ENCODE assay signal across 12 mouse cellular contexts in the genomic region with DNA sequence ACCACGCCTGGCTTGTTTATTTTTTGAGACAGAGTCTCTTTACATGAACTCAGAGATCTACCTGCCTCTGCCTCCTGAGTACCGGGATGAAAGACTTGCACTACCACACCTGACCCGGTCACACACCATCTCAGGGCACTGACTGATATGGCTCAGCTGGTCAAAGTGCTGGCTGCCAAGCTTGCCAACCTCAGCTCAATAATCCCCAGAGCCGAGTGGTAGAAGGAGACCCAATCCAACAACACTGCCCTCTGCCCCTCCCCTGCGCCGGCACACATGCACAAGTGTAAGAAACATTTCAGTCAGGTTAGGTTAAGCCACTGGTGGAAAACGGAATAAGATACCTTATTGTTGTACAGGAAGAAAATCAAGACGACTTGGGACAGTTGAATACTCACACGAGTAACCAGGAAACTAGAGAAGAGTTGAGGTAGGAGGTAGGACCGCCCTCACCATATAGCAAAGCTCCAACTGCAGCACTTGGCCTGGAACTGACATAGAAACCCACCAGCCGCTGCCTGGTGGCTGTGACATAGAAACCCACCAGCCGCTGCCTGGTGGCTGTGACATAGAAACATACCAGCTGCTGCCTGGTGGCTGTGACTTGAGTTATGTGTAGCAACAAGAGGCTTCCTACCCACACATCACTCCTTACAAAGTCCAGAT. TPM values are rescaled to one million over a fixed set of nuclear protein-coding genes. Genes with fewer than 3 reads are reported as not detected.
DNase-seq lines count a peak whose midpoint lies in the region; ATAC-seq and TF ChIP-seq lines count a peak whose summit lies in the region.
"Had no signal": no experiment of that assay in that cellular context is flagged by ENCODE, and none has a peak within 500 bp of the region (broad histone marks: within the 10 kb centered on the region; RNA-seq: fewer than 3 reads in every experiment).

No protein-coding gene starts in this region.

- peak overlapping the region; percentile 58; the same call in 1 of the 2 replicates for H3K9ac ChIP-seq in liver, adult 2 months (ENCODE audit: low read depth, low read length)
- H3K9ac ChIP-seq in liver, embryonic 15.5 days: no peak overlapping the region
- no peak overlapping the region for H3K9ac ChIP-seq in hindbrain, embryonic 14.5 days
- H3K9ac ChIP-seq: forebrain, embryonic 13.5 days; midbrain, embryonic 12.5 days; neural tube, embryonic 13.5 days had no signal

- H3K4me3 ChIP-seq in liver, adult 2 months (ENCODE audit: insufficient read depth, low read depth, low read length): 0 out of 2 replicates have a peak overlapping the region, but pooled peaks have one; percentile 4
- no peak overlapping the region for H3K4me3 ChIP-seq in bone marrow macrophage, adult 2 months (ENCODE audit: insufficient read depth, low read length)
- H3K4me3 ChIP-seq in liver, embryonic 15.5 days (replicated peaks): no peak overlapping the region
- no peak overlapping the region for H3K4me3 ChIP-seq in hindbrain, embryonic 14.5 days (replicated peaks; ENCODE audit: low read length)
- H3K4me3 ChIP-seq: forebrain, embryonic 13.5 days; midbrain, embryonic 12.5 days; neural tube, embryonic 13.5 days had no signal

- no peaks in the 10 kb centered on the region for H3K9me3 ChIP-seq in liver, embryonic 15.5 days (replicated peaks)
- no peaks in the 10 kb centered on the region for H3K9me3 ChIP-seq in hindbrain, embryonic 14.5 days (ENCODE audit: control insufficient read depth, low read length)
- H3K9me3 ChIP-seq: forebrain, embryonic 13.5 days; midbrain, embryonic 12.5 days; neural tube, embryonic 13.5 days had no signal

- WGBS in liver, adult 2 months: 33% methylated on average over 12 of the region's 12 CpGs
- 74% methylated on average over 12 of the region's 12 CpGs for WGBS in liver, embryonic 15.5 days (ENCODE audit: insufficient replicate concordance)
- 95% methylated on average over 12 of the region's 12 CpGs for WGBS in hindbrain, embryonic 14.5 days

- H3K27ac ChIP-seq in liver, adult 2 months (replicated peaks; ENCODE audit: insufficient read depth, low read depth, low read length): peak overlapping the region; percentile 43
- H3K27ac ChIP-seq in bone marrow macrophage, adult 2 months (ENCODE audit: insufficient read depth, low read depth, low read length): peak overlapping the region; percentile 52
- peak overlapping the region; percentile 30; the same call in 1 of the 2 replicates for H3K27ac ChIP-seq in liver, embryonic 15.5 days (replicated peaks)
- no peak overlapping the region for H3K27ac ChIP-seq in hindbrain, embryonic 14.5 days
- H3K27ac ChIP-seq: forebrain, embryonic 13.5 days; midbrain, embryonic 12.5 days; neural tube, embryonic 13.5 days had no signal

- ATAC-seq in liver, embryonic 15.5 days (ENCODE audit: insufficient read depth): no peak
- no peak for ATAC-seq in hindbrain, embryonic 14.5 days (ENCODE audit: low FRiP score)
- ATAC-seq: forebrain, embryonic 13.5 days had no signal

- 0 out of 2 replicates have a peak, but pooled peaks cover 5% of the 10 kb centered on the region for H3K36me3 ChIP-seq in liver, adult 2 months (ENCODE audit: control insufficient read depth, insufficient read depth, low read length)
- H3K36me3 ChIP-seq in liver, embryonic 15.5 days (replicated peaks): no peaks in the 10 kb centered on the region
- no peaks in the 10 kb centered on the region for H3K36me3 ChIP-seq in hindbrain, embryonic 14.5 days (replicated peaks; ENCODE audit: control insufficient read depth, insufficient read depth)
- H3K36me3 ChIP-seq: midbrain, embryonic 12.5 days; neural tube, embryonic 13.5 days had no signal

- peak; percentile 90 for DNase-seq in liver, adult 2 months (ENCODE audit: extremely low read depth, low read depth, low spot score)
- DNase-seq in liver: no peak
- DNase-seq in adrenal gland, adult 2 months: peak; percentile 49
- no peak for DNase-seq in testis, postnatal 10 days (ENCODE audit: low spot score)
- DNase-seq in left cerebral cortex, postnatal 25 days (ENCODE audit: low spot score in 2 of 2): no peak
- DNase-seq in hindbrain, embryonic 14.5 days (ENCODE audit: low spot score): no peak
- DNase-seq: right cerebral cortex, postnatal 25 days had no signal

- no peaks in the 10 kb centered on the region for H3K27me3 ChIP-seq in liver, adult 2 months (ENCODE audit: control insufficient read depth, insufficient read depth, low read length)
- no peaks in the 10 kb centered on the region; the same call in 1 of the 2 replicates for H3K27me3 ChIP-seq in liver, embryonic 15.5 days
- no peaks in the 10 kb centered on the region for H3K27me3 ChIP-seq in hindbrain, embryonic 14.5 days (ENCODE audit: control insufficient read depth, insufficient read depth, low read length)
- H3K27me3 ChIP-seq: forebrain, embryonic 13.5 days; midbrain, embryonic 12.5 days; neural tube, embryonic 13.5 days had no signal

- peaks cover 36% of the 10 kb centered on the region for H3K4me1 ChIP-seq in liver, adult 2 months (ENCODE audit: control insufficient read depth, insufficient read depth, low read length)
- H3K4me1 ChIP-seq in bone marrow macrophage, adult 2 months (ENCODE audit: control insufficient read depth, insufficient read depth, low read length): peaks cover 6% of the 10 kb centered on the region; the same call in 1 of the 2 replicates
- peaks cover 57% of the 10 kb centered on the region for H3K4me1 ChIP-seq in liver, embryonic 15.5 days (replicated peaks)
- no peaks in the 10 kb centered on the region for H3K4me1 ChIP-seq in hindbrain, embryonic 14.5 days (replicated peaks; ENCODE audit: control insufficient read depth, insufficient read depth, low read length)
- H3K4me1 ChIP-seq: neural tube, embryonic 13.5 days had no signal

- TF ChIP-seq CTCF in liver, adult 2 months (IDR thresholded peaks at IDR 0.05; ENCODE audit: low read depth, low read length): 0 out of 2 replicates have a peak, but pooled peaks have one; percentile 28
- peak; percentile 17; the same call in 1 of the 2 replicates for TF ChIP-seq CTCF in bone marrow macrophage, adult 2 months (IDR thresholded peaks at IDR 0.05; ENCODE audit: low read depth, low read length)

- no peak for TF ChIP-seq POLR2A in liver, adult 2 months (IDR thresholded peaks at IDR 0.05; ENCODE audit: extremely low read depth, insufficient read depth, low read length)
- no peak for TF ChIP-seq POLR2A in bone marrow macrophage, adult 2 months (IDR thresholded peaks at IDR 0.05; ENCODE audit: borderline replicate concordance, low read depth, low read length)

- no peaks in the 10 kb centered on the region for H3K79me2 ChIP-seq in liver, adult 2 months (ENCODE audit: control insufficient read depth, insufficient read depth, low read length)

- H3K4me2 ChIP-seq in liver, embryonic 15.5 days: no peak overlapping the region
- no peak overlapping the region for H3K4me2 ChIP-seq in hindbrain, embryonic 14.5 days (replicated peaks)
- H3K4me2 ChIP-seq: forebrain, embryonic 13.5 days; midbrain, embryonic 12.5 days; neural tube, embryonic 13.5 days had no signal

- intact Hi-C loops in left cerebral cortex, postnatal 25 days (cut with DNase I): no loop called here

RNA-seq across cellular contexts. Expression of a gene that starts 40.7 kb away (rescaled TPM):
- 5.2 and 5.9 TPM in 2 replicates for total RNA-seq in liver, adult 2 months (2014; rRNA removed)
- 10.3 and 14.2 TPM in 2 replicates for polyA plus RNA-seq in liver, adult 2 months (2012; rRNA removed)
- total RNA-seq in adrenal gland, adult 2 months (2021): 10 to 100 TPM; 41.2 to 51.4 TPM
- polyA plus RNA-seq in adrenal gland, adult 2 months (2012; rRNA removed): 27.8 and 36.4 TPM in 2 replicates
- 24.6 and 25.2 TPM in 2 replicates for polyA plus RNA-seq in bone marrow macrophage, adult 2 months (2012; ENCODE audit: insufficient read depth, insufficient read length, missing spikeins)
- polyA plus RNA-seq in liver, embryonic 15.5 days (2015; fragmentation: Nextera tagmentation; extraction: Ambion mirVana): 12.9 and 13.1 TPM in 2 replicates
- 10 to 100 TPM in 1 of 2 experiments, 1 to 10 TPM in 1; 9.5 to 14.6 TPM for total RNA-seq in left cerebral cortex, postnatal 25 days (2021)
- 11.3 and 13.1 TPM in 2 replicates for polyA plus RNA-seq in hindbrain, embryonic 14.5 days (2014; fragmentation: Nextera tagmentation; extraction: Ambion mirVana)

RNA-seq across cellular contexts. Expression of a gene that starts 43.2 kb away (rescaled TPM):
- 8.6 and 13.0 TPM in 2 replicates for total RNA-seq in liver, adult 2 months (2014; rRNA removed)
- 52.8 and 57.7 TPM in 2 replicates for polyA plus RNA-seq in liver, adult 2 months (2012; rRNA removed)
- total RNA-seq in adrenal gland, adult 2 months (2021): 10 to 100 TPM; 15.5 to 36.2 TPM
- 42.4 and 44.6 TPM in 2 replicates for polyA plus RNA-seq in adrenal gland, adult 2 months (2012; rRNA removed)
- 74.2 and 78.0 TPM in 2 replicates for polyA plus RNA-seq in bone marrow macrophage, adult 2 months (2012; ENCODE audit: insufficient read depth, insufficient read length, missing spikeins)
- 7.1 and 7.9 TPM in 2 replicates for polyA plus RNA-seq in liver, embryonic 15.5 days (2015; fragmentation: Nextera tagmentation; extraction: Ambion mirVana)
- total RNA-seq in left cerebral cortex, postnatal 25 days (2021): 1 to 10 TPM; 2.5 to 3.0 TPM
- 1.5 and 2.5 TPM in 2 replicates for polyA plus RNA-seq in hindbrain, embryonic 14.5 days (2014; fragmentation: Nextera tagmentation; extraction: Ambion mirVana)

RNA-seq across cellular contexts. Expression of a gene that starts 59.6 kb away (rescaled TPM):
- 0.18 and 0.27 TPM in 2 replicates for total RNA-seq in liver, adult 2 months (2014; rRNA removed)
- polyA plus RNA-seq in liver, adult 2 months (2012; rRNA removed): 0.16 and 0.24 TPM in 2 replicates
- total RNA-seq in adrenal gland, adult 2 months (2021): 1 to 10 TPM; 1.0 to 1.1 TPM
- 0.48 and 0.53 TPM in 2 replicates for polyA plus RNA-seq in adrenal gland, adult 2 months (2012; rRNA removed)
- 0.61 and 0.70 TPM in 2 replicates for polyA plus RNA-seq in bone marrow macrophage, adult 2 months (2012; ENCODE audit: insufficient read depth, insufficient read length, missing spikeins)
- polyA plus RNA-seq in liver, embryonic 15.5 days (2015; fragmentation: Nextera tagmentation; extraction: Ambion mirVana): 2.8 and 2.9 TPM in 2 replicates
- total RNA-seq in left cerebral cortex, postnatal 25 days (2021): 1 to 10 TPM; 4.5 to 5.5 TPM
- polyA plus RNA-seq in hindbrain, embryonic 14.5 days (2014; fragmentation: Nextera tagmentation; extraction: Ambion mirVana): 6.1 and 9.4 TPM in 2 replicates

Comparison
In these comparisons a context has a peak if more than half of its experiments do, and no peak if none do; other contexts are left out.
1. DNase-seq: peak in liver, adult 2 months (single experiment) and adrenal gland, adult 2 months (single experiment); none in liver (single experiment), testis, postnatal 10 days (single experiment), left cerebral cortex, postnatal 25 days (0 of 2) and hindbrain, embryonic 14.5 days (single experiment).